Mouse (Mus musculus): Measurements from ENCODE around the gene Nadk. TPM values are rescaled to one million over a fixed set of nuclear protein-coding genes. Genes with fewer than 3 reads are reported as not detected.

Nadk gene
- 87.0 TPM for polyA plus RNA-seq (2021)

GRCm38 (mm10) chr4:155561661-155562442, at the start of gene Nadk:
Nadk (plus strand) TSS chr4:155562378.
- ATAC-seq, result no peak
- no peaks in the 10 kb centered on the region for H3K27me3 ChIP-seq
- in situ Hi-C loops (cut with MboI; ENCODE audit: low pct_unique_long_range_greater_than_20kb), result no loop called here
- ChIA-PET CTCF (interaction anchor here (1.2 kb wide), 1 partner anchor 81 kb away, joined by 5 read pairs; no protein-coding TSS in a partner anchor), POLR2A (interaction anchor here (1.0 kb wide), 1 partner anchor 38 kb away, joined by 3 read pairs; no protein-coding TSS in a partner anchor)
- DNase-seq (ENCODE audit: low read depth, low spot score), result no peak
- no peak for TF ChIP-seq CTCF (IDR thresholded peaks at IDR 0.05)

GRCm38 (mm10) chr4:155514810-155515209, 47.4 kb upstream of the Nadk start:
- CTCF ChIA-PET, result no interaction called here
- ATAC-seq (no peak), DNase-seq (ENCODE audit: low read depth, low spot score) (no peak)
- H3K27me3 ChIP-seq, result no peaks in the 10 kb centered on the region
- in situ Hi-C loops (cut with MboI; ENCODE audit: low pct_unique_long_range_greater_than_20kb), result no loop called here
- POLR2A ChIA-PET, result no interaction called here
- TF ChIP-seq CTCF (IDR thresholded peaks at IDR 0.05), result no peak

DNA sequence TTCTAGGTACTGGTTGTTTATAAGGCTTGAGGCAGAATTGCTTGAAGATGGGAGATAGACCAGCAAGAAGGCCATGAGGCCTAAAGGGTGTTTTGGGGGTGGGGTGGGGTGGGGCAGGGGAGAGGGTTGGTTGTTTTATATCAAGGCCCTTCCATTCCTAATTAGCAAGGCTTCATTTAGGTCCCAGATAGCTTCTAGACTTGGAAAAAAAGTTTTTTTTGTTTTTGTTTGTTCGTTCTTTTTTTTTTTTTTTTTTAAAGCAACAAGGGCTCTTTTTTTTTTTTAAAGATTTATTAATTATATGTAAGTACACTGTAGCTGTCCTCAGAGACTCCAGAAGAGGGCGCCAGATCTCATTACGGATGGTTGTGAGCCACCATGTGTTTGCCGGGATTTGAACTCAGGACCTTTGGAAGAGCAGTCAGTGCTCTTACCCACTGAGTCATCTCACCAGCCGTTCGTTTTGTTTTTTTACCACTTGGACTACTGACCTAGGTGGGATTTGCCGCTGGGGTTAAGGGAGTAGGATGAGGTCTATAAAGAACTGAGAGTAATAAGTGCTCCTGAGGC, 44.1 kb upstream of the Nadk start:
- POLR2A ChIA-PET, result no interaction called here
- DNase-seq (ENCODE audit: low read depth, low spot score), result no peak
- CTCF ChIA-PET, result interaction anchor here (1.5 kb wide), 1 partner anchor 24 kb away, joined by 4 read pairs; no protein-coding TSS in a partner anchor
- in situ Hi-C loops (cut with MboI; ENCODE audit: low pct_unique_long_range_greater_than_20kb), result no loop called here
- no peak for ATAC-seq
- H3K27me3 ChIP-seq, result no peaks in the 10 kb centered on the region
- TF ChIP-seq CTCF (IDR thresholded peaks at IDR 0.05), result peak; percentile 11

- H3K27me3 ChIP-seq, result no peaks in the 10 kb centered on the region
- ChIA-PET POLR2A (no interaction called here), CTCF (interaction anchor here (1.0 kb wide), 1 partner anchor 17 kb away, joined by 3 read pairs; no protein-coding TSS in a partner anchor)
- ATAC-seq (no peak), DNase-seq (ENCODE audit: low read depth, low spot score) (no peak)
- TF ChIP-seq CTCF (IDR thresholded peaks at IDR 0.05), result no peak
- in situ Hi-C loops (cut with MboI; ENCODE audit: low pct_unique_long_range_greater_than_20kb), result no loop called here
These were observed 39.9 kb upstream of the Nadk start for GRCm38 (mm10) chr4:155522327-155522726.

- CTCF ChIA-PET, result no interaction called here
- no peak for TF ChIP-seq CTCF (IDR thresholded peaks at IDR 0.05)
- POLR2A ChIA-PET, result no interaction called here
- ATAC-seq (no peak), DNase-seq (ENCODE audit: low read depth, low spot score) (no peak)
- in situ Hi-C loops (cut with MboI; ENCODE audit: low pct_unique_long_range_greater_than_20kb), result no loop called here
- H3K27me3 ChIP-seq, result no peaks in the 10 kb centered on the region
These were observed 36.4 kb upstream of the Nadk start for GRCm38 (mm10) chr4:155525751-155526150.

DNA sequence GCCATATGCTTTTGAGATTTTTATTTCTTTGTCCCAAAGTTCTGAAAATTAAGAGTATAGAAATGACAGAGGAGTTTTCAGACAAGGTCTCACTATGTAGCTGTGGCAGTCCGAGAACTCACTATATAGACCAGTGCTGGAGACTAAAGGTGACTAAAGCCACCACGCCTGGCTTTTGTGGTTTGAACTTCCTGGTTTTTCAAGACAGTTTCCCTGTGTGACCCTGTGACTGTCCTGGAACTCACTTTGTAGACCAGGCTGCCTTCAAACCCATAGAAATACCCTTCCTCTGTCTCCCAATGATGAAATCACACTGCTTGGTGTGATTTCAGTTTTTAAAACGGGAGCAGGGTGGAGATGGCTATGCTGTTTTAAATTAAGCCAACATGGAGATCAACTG, 32.9 kb upstream of the Nadk start:
- no peak for DNase-seq (ENCODE audit: low read depth, low spot score)
- POLR2A ChIA-PET, result no interaction called here
- TF ChIP-seq CTCF (IDR thresholded peaks at IDR 0.05), result no peak
- CTCF ChIA-PET, result interaction anchor here (0.8 kb wide), 1 partner anchor 47 kb away, joined by 3 read pairs; no protein-coding TSS in a partner anchor
- no peaks in the 10 kb centered on the region for H3K27me3 ChIP-seq
- no peak for ATAC-seq
- in situ Hi-C loops (cut with MboI; ENCODE audit: low pct_unique_long_range_greater_than_20kb), result no loop called here

- ChIA-PET CTCF (no interaction called here), POLR2A (no interaction called here)
- no peaks in the 10 kb centered on the region for H3K27me3 ChIP-seq
- TF ChIP-seq CTCF (IDR thresholded peaks at IDR 0.05), result no peak
- no peak for ATAC-seq
- DNase-seq (ENCODE audit: low read depth, low spot score), result no peak
- in situ Hi-C loops (cut with MboI; ENCODE audit: low pct_unique_long_range_greater_than_20kb), result no loop called here
These were observed 12.2 kb upstream of the Nadk start for GRCm38 (mm10) chr4:155549993-155550392.

GRCm38 (mm10) chr4:155550446-155550845, 11.7 kb upstream of the Nadk start:
- no peak for TF ChIP-seq CTCF (IDR thresholded peaks at IDR 0.05)
- DNase-seq (ENCODE audit: low read depth, low spot score) (no peak), ATAC-seq (no peak)
- POLR2A ChIA-PET, result no interaction called here
- in situ Hi-C loops (cut with MboI; ENCODE audit: low pct_unique_long_range_greater_than_20kb), result no loop called here
- CTCF ChIA-PET, result no interaction called here
- H3K27me3 ChIP-seq, result no peaks in the 10 kb centered on the region

GRCm38 (mm10) chr4:155551073-155551472, 11.1 kb upstream of the Nadk start:
- TF ChIP-seq CTCF (IDR thresholded peaks at IDR 0.05), result no peak
- no peak for ATAC-seq
- no peaks in the 10 kb centered on the region for H3K27me3 ChIP-seq
- POLR2A ChIA-PET, result no interaction called here
- DNase-seq (ENCODE audit: low read depth, low spot score), result no peak
- CTCF ChIA-PET, result no interaction called here
- in situ Hi-C loops (cut with MboI; ENCODE audit: low pct_unique_long_range_greater_than_20kb), result no loop called here

DNA sequence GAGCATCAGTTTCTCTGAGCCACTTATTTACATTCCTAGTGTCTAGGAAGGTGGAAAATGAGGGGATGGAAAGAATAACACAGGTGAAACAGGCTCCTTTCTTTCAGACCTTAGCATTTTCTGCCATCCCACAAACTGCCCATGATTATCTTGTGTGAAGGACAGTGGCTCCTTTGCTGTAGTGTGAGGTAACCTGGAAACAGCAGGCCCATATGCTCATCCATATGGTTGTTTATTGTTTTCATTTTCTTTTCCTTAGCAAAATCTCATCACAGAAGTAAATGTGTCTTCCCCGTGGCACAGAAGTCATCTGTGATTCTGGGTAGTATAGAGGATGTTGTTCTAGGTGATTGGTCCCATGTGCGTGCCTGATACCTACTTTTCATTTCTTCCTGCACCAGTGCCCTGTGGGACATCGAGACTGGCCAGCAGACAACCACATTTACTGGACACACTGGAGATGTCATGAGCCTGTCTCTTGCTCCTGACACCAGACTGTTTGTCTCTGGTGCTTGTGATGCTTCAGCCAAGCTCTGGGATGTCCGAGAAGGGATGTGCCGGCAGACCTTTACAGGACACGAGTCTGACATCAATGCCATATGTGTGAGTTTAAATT, 9.2 kb upstream of the Nadk start:
- CTCF ChIA-PET, result no interaction called here
- no peaks in the 10 kb centered on the region for H3K27me3 ChIP-seq
- POLR2A ChIA-PET, result no interaction called here
- no peak for TF ChIP-seq CTCF (IDR thresholded peaks at IDR 0.05)
- DNase-seq (ENCODE audit: low read depth, low spot score), result no peak
- ATAC-seq, result no peak
- in situ Hi-C loops (cut with MboI; ENCODE audit: low pct_unique_long_range_greater_than_20kb), result no loop called here

GRCm38 (mm10) chr4:155554880-155555279, 7.3 kb upstream of the Nadk start:
- ChIA-PET POLR2A (no interaction called here), CTCF (no interaction called here)
- TF ChIP-seq CTCF (IDR thresholded peaks at IDR 0.05), result no peak
- in situ Hi-C loops (cut with MboI; ENCODE audit: low pct_unique_long_range_greater_than_20kb), result no loop called here
- H3K27me3 ChIP-seq, result no peaks in the 10 kb centered on the region
- DNase-seq (ENCODE audit: low read depth, low spot score), result no peak
- ATAC-seq, result no peak

Data from Patski (cell line).